Mouse (Mus musculus) layer of hippocampus, adult 18-20 months (tissue): ENCODE data around the gene Fggy. TPM values are rescaled to one million over a fixed set of nuclear protein-coding genes. Genes with fewer than 3 reads are reported as not detected.
A peak's percentile ranks its signal among the peaks of the same experiment; 100 is the strongest.

Experiments
- DNase-seq, 2 experiments: peaks; one replicate each; pipeline ENCODE4 v3.0.0; 2022; ENCODE audit warnings: low spot score in 2 of 2
- total RNA-seq, 2 experiments: library from RNA; stranded (reverse); gene quantifications; 2 replicates each; pipeline ENCODE4 v1.2.3; 2021

Gene Fggy
- total RNA-seq, 2 experiments from 2014 or later: 14.9 to 15.5 TPM

- DNase-seq: no peak
Measured at GRCm38 (mm10) chr4:95850044-95850739, 292.9 kb downstream of the Fggy start.

DNA sequence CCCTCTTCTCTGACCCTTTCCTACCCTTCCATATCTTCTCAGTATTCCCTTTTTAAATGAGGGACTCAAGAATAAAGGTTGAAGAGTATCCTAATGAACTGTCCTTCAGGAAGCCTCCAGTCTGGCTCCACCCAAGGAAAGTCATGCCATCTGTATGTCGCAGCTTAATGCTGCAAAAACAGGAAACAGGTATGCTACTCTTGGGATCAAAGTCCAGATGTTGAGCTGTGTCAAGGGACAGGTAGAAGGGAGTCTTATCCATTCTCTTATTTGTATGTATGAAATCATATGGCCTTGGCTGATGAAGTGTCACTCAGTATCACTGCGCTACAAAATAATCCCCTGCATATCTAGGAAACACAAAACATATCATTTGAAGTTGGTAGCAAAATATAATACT is 294.9 kb downstream of the Fggy start:
- DNase-seq: no peak

DNA sequence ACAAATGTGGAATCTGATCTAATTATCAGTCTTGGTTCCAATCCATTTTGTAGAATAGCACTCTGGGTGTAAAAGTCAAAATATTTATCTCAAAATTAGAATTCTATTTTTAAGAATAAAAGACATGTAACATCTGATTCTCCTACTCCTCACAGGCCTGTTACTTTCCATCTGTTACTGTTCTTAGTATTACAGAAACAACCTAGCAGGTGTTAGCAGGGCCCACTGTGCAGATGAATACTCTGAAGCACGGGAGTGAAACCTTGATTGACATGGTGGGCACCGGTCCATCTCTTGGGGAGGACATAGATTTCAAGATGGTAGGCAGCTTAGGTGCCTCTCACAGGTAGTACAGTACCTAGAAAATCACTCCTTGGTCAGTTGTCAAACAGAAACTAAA is 298.7 kb downstream of the Fggy start:
- DNase-seq: peak; percentile 11 to 45

DNA sequence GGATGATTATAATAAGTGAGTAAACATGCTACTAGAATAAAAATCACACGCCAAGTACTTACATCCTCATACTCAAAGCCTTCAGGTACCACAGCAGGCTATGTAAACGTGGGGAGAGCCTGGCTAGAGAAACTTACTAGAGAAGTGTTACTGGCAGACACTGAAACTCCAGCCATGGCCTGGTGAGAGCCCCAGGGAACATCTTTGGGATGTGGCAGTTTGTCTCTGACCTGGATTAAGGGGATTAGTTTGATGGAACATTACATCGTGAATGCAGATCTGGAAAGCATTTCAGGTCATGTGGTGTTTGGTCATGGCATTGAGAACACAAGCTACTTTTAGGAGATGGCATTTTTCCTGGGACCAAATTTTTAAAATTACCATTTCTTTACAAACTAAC is 303.3 kb downstream of the Fggy start:
- DNase-seq: no peak

DNA sequence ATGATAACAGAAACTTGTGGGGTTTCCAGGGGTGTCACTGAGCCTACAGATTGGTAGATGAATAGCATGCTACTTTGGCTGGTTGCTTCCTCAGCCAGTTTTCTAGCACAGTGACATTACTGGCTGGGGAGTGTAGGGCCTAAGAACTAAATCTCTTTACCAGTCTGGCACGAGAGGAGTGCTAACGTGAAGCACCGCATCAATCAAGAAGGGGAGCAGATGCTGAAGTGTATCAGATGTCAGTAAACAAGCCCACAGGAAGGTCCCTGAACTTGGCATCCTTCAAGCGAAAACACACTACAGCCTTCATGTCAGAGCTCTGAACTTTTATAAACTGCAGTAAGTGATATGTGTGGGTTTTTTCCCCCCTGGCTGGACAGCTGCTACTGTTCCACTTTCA is 303.8 kb downstream of the Fggy start:
- DNase-seq: no peak

GRCm38 (mm10) chr4:95861741-95862155 is 304.4 kb downstream of the Fggy start:
- no peak for DNase-seq

GRCm38 (mm10) chr4:95862276-95862675 is 305.0 kb downstream of the Fggy start:
- DNase-seq: no peak

- peak in 1 of 2 experiments; percentile 22 for DNase-seq
Measured at GRCm38 (mm10) chr4:95862781-95863499, 305.6 kb downstream of the Fggy start.

GRCm38 (mm10) chr4:95863500-95863803 is 306.1 kb downstream of the Fggy start:
- no peak for DNase-seq

DNA sequence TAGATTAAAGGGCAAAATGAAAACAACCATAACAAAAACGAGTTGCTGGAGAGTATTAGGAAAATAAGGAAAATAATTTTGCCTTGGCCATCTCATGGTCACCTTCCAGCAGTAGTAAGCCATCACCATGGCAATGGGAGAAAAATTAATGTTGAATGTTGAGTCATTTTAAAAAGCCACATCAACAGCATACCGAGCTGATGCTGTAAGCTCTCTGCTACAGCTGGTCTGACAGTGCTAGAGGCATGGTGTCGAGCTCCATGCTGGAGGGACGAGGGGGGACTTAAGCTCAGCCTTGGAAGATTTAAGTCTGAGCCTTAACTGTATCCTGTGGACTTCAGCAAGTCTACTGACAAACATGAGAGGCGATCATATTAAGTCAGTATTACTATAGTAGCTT is 307.9 kb downstream of the Fggy start:
- DNase-seq: no peak

DNA sequence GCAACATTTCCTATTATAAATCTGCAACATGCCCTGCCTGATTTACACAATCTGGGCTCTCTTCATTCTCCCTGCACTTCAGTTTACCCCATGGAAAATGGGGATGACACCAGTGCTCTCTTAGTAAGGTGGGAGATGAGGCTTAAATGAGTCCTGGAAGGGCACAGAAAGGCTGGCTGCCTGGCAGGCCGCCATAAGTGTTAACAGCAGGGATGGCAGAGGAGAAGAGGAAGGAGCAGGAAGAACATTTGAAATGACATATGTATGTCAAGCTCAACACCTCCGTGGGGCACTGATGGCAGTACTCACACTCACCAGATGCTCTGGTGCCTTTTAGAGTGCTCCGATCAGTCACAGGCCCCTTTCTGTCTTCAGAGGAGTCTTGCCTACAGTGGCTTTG is 308.6 kb downstream of the Fggy start:
- DNase-seq: peak in 1 of 2 experiments; percentile 19

DNA sequence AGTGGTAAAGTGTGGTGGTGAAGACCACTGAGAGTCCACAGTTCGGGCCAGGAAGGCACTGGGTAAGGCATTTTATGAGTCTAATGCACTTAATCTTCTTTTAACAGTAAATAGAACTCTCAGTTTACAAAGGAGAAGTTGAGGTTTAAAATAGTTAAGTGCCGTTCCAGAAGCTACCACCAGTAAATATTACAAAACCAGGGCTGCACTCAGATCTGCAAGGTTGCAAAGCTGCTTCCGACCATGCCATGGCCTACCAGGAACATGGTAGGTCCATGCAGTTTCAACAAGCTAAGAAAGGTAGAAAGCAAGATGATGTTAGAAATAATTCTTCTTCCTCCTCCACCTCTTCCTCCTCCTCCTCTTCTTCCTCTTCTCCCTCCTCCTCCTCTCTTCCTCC is 309.8 kb downstream of the Fggy start:
- no peak for DNase-seq

DNA sequence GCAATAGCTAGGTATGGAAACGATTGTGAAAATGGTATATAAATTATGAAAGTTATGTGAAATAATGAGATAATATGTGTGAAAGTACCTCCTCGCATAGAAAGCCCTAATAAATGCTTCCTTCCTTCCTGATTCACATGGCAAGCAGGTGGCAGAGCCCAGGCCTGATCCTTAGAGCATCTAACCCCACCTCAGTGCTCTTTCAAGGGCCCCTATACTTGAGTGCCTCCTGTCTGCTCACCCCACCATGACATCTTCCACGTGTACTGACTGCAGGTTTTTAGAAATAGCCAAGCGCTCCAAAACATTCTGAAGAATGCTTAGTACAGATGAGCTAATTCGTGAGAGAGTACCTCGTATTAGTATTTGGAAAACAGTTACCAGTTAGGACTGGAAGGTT is 311.0 kb downstream of the Fggy start:
- no peak for DNase-seq

GRCm38 (mm10) chr4:95871216-95871881 is 314.0 kb downstream of the Fggy start:
- peak; percentile 45 to 89 for DNase-seq

DNA sequence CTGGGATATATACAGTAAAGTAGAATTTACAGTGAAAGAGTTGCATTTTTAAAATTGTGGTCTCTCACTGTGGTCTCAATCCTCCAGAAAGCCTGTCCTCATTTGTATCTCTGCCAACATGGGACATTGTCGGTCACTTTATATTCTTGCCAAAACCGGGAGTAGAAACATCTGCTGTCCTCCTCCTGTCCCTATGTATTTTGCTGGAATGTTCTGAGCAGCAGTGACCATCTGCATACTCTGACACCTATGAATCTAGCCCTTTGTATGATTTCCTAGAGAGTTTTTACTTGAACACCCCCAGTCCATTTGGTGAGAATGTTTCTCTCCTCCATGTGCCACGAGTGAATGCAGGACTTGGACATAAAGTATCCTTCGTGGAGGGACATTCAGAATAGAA is 318.6 kb downstream of the Fggy start:
- DNase-seq: no peak

- DNase-seq: no peak
Measured at GRCm38 (mm10) chr4:95877436-95877835, 320.1 kb downstream of the Fggy start.

DNA sequence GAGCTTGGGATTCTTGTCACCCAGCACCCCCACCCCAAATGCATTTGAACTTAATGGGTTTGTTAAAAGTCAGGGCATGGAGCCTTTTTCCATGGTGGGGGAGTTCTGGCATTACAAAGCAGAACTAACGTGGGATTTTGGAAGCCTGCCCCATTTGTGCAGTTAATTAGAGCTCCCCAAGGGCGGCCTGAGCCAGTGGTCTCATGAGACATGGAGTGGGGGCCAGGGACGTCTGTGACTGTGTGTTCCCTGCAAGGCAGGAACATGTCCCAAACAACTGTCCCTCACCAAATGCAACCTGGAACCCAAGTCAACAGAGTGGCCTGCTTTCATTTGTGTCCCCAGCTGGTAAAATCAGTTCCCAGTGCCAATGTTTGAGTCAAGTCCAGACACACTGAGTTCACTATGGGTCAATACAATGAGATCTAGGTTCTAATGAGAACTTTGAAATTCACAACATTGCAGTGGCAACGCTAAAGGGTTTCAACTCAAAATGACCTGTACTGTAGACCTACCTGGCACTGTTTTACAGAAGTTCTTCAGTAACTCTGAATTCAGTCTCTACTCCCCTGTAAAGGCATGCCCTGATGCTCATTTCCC is 324.5 kb downstream of the Fggy start:
- DNase-seq: no peak

- DNase-seq: no peak
Measured at GRCm38 (mm10) chr4:95884184-95885145, 327.2 kb downstream of the Fggy start.

- no peak for DNase-seq
Measured at GRCm38 (mm10) chr4:95895199-95895754, 338.0 kb downstream of the Fggy start.

- DNase-seq: no peak
Measured at GRCm38 (mm10) chr4:95896571-95896970, 339.3 kb downstream of the Fggy start.
